9 mouse cellular contexts compared by ENCODE assay signal in the genomic region with DNA sequence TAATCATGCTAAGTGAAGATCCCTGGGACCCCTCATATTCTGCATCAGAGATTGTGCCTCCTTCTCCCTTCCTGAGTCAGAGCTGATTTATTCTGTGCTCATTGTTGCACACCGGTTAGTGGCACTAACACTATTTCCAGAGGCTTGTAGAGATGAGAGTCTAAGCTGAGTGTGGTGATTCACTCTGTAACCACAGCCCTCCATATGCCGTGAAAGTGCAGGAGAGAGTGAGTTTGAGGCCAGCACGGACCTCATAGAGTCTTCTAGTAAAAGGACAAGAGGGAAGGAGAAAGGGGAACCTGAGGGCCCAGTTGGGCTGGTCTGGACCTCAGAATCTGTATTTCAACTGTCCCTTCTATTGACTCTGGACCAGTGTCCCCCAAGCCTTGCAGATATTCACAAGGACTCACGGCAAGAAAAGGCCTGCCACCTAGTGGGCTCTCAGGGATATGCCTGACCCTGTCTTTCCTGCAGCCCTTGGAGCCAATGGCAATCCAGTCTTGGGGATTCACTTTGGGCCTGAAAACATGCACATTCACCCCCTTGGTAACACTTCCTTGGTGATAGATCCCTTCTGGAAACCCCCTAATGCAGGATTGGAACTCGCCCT.
A peak's percentile ranks its signal among the peaks of the same experiment; 100 is the strongest.
DNase-seq lines count a peak whose midpoint lies in the region; ATAC-seq and TF ChIP-seq lines count a peak whose summit lies in the region.
"Had no signal": no experiment of that assay in that cellular context is flagged by ENCODE, and none has a peak within 500 bp of the region (broad histone marks: within the 10 kb centered on the region; RNA-seq: fewer than 3 reads in every experiment).

No protein-coding gene starts in this region.

- H3K9me3 ChIP-seq in forebrain, embryonic 13.5 days (replicated peaks) = no peaks in the 10 kb centered on the region
- no peaks in the 10 kb centered on the region for H3K9me3 ChIP-seq in hindbrain, embryonic 15.5 days
- H3K9me3 ChIP-seq in midbrain, embryonic 11.5 days (ENCODE audit: control insufficient read depth, low read length) = no peaks in the 10 kb centered on the region
- H3K9me3 ChIP-seq: liver, embryonic 15.5 days had no signal

- peak; percentile 93 for ATAC-seq in forebrain, embryonic 13.5 days
- peak; percentile 85 for ATAC-seq in hindbrain, embryonic 15.5 days (ENCODE audit: low FRiP score, low read depth)
- peak; percentile 85 for ATAC-seq in midbrain, embryonic 11.5 days (ENCODE audit: low FRiP score)

- TF ChIP-seq CTCF in small intestine, adult 2 months (IDR thresholded peaks at IDR 0.05; ENCODE audit: extremely low read depth, insufficient read length, insufficient replicate concordance, low read depth, low read length) = peak; percentile 70; the same call in 1 of the 2 replicates

- H3K4me1 ChIP-seq in forebrain, embryonic 13.5 days = no peaks in the 10 kb centered on the region
- no peaks in the 10 kb centered on the region for H3K4me1 ChIP-seq in hindbrain, embryonic 15.5 days (replicated peaks)
- H3K4me1 ChIP-seq in midbrain, embryonic 11.5 days (ENCODE audit: control insufficient read depth, insufficient read depth, low read length) = no peaks in the 10 kb centered on the region
- H3K4me1 ChIP-seq in small intestine, adult 2 months (ENCODE audit: control insufficient read depth, insufficient read depth, insufficient read length, low read length) = no peaks in the 10 kb centered on the region
- H3K4me1 ChIP-seq: liver, embryonic 15.5 days had no signal

- peak; percentile 45 to 70 for DNase-seq in heart, adult 18-20 months
- DNase-seq in heart, postnatal 25 days (ENCODE audit: low spot score) = no peak
- peak; percentile 3 for DNase-seq in c-Kit-positive CD71-positive TER-119-positive erythroid progenitor cells, embryonic 14.5 days (ENCODE audit: low spot score)
- peak; percentile 41 to 64 for DNase-seq in layer of hippocampus, postnatal 14 days (ENCODE audit: low spot score in 2 of 2)
- peak; percentile 86 for DNase-seq in midbrain, embryonic 11.5 days (ENCODE audit: low spot score, missing footprints)

- H3K27me3 ChIP-seq in forebrain, embryonic 13.5 days = no peaks in the 10 kb centered on the region
- no peaks in the 10 kb centered on the region for H3K27me3 ChIP-seq in hindbrain, embryonic 15.5 days
- no peaks in the 10 kb centered on the region for H3K27me3 ChIP-seq in midbrain, embryonic 11.5 days (ENCODE audit: control insufficient read depth, insufficient read depth, low read length)
- H3K27me3 ChIP-seq in small intestine, adult 2 months (ENCODE audit: control insufficient read depth, insufficient read depth, low read length) = no peaks in the 10 kb centered on the region
- H3K27me3 ChIP-seq: liver, embryonic 15.5 days had no signal

- intact Hi-C loops in heart, postnatal 25 days (cut with DNase I) = loop anchor here (2.0 to 5.0 kb wide), 2 partner anchors 310 to 562 kb away; no protein-coding TSS in a partner anchor

- H3K27ac ChIP-seq in forebrain, embryonic 13.5 days = no peak overlapping the region
- H3K27ac ChIP-seq in hindbrain, embryonic 15.5 days (replicated peaks) = no peak overlapping the region
- no peak overlapping the region for H3K27ac ChIP-seq in midbrain, embryonic 11.5 days (ENCODE audit: low read depth, low read length)
- no peak overlapping the region for H3K27ac ChIP-seq in small intestine, adult 2 months (ENCODE audit: insufficient read depth, low read depth, low read length)
- H3K27ac ChIP-seq: liver, embryonic 15.5 days had no signal

- H3K4me2 ChIP-seq in forebrain, embryonic 13.5 days = no peak overlapping the region
- no peak overlapping the region for H3K4me2 ChIP-seq in hindbrain, embryonic 15.5 days
- H3K4me2 ChIP-seq in midbrain, embryonic 11.5 days = no peak overlapping the region
- H3K4me2 ChIP-seq: liver, embryonic 15.5 days had no signal

- no peak overlapping the region for H3K9ac ChIP-seq in forebrain, embryonic 13.5 days
- no peak overlapping the region for H3K9ac ChIP-seq in hindbrain, embryonic 15.5 days
- no peak overlapping the region for H3K9ac ChIP-seq in midbrain, embryonic 11.5 days (ENCODE audit: low read length)
- H3K9ac ChIP-seq: liver, embryonic 15.5 days had no signal

- H3K36me3 ChIP-seq in forebrain, embryonic 13.5 days (ENCODE audit: poor library complexity, severe bottlenecking) = no peaks in the 10 kb centered on the region
- no peaks in the 10 kb centered on the region for H3K36me3 ChIP-seq in hindbrain, embryonic 15.5 days
- no peaks in the 10 kb centered on the region for H3K36me3 ChIP-seq in midbrain, embryonic 11.5 days (ENCODE audit: control insufficient read depth, insufficient read depth, low read length)
- H3K36me3 ChIP-seq in small intestine, adult 2 months (ENCODE audit: control insufficient read depth, insufficient read depth, low read length) = no peaks in the 10 kb centered on the region
- H3K36me3 ChIP-seq: liver, embryonic 15.5 days had no signal

- TF ChIP-seq POLR2A in small intestine, adult 2 months (IDR thresholded peaks at IDR 0.05; ENCODE audit: low read depth, low read length) = no peak

- H3K4me3 ChIP-seq in forebrain, embryonic 13.5 days = no peak overlapping the region
- no peak overlapping the region for H3K4me3 ChIP-seq in hindbrain, embryonic 15.5 days
- no peak overlapping the region for H3K4me3 ChIP-seq in midbrain, embryonic 11.5 days (ENCODE audit: low read depth, low read length)
- no peak overlapping the region for H3K4me3 ChIP-seq in small intestine, adult 2 months (ENCODE audit: low read depth, low read length)
- H3K4me3 ChIP-seq: liver, embryonic 15.5 days had no signal

- 35% methylated on average over 5 of the region's 5 CpGs for WGBS in forebrain, embryonic 13.5 days
- WGBS in hindbrain, embryonic 15.5 days = 36% methylated on average over 5 of the region's 5 CpGs
- 27% methylated on average over 5 of the region's 5 CpGs for WGBS in midbrain, embryonic 11.5 days
- 54% methylated on average over 5 of the region's 5 CpGs for WGBS in small intestine, adult 2 months
